Mouse (Mus musculus) heart, embryonic 11.5 days (tissue): ENCODE data around the gene Gli3. TPM values are rescaled to one million over a fixed set of nuclear protein-coding genes. Genes with fewer than 3 reads are reported as not detected.

Source experiments
- ATAC-seq: fragments of 200-750 bp; cut with Nextera tagmentation; replicated peaks from 2 replicates; pipeline ENCODE4 v1.8.0; 2017; ENCODE audit warnings: moderate library complexity; ENCODE audit not compliant: insufficient number of reproducible peaks, low FRiP score, low TSS enrichment
- H3K27ac ChIP-seq: fragments of 300-500 bp; sonication (generic); 2 replicates; pipeline ENCODE4 v1.5.1; 2014; ENCODE audit warnings: mild to moderate bottlenecking, low read depth, low read length
- H3K27me3 ChIP-seq: fragments of 300-500 bp; sonication (generic); 2 replicates; pipeline ENCODE4 v1.6.1; 2014; ENCODE audit warnings: mild to moderate bottlenecking, low read length, mixed read lengths; ENCODE audit not compliant: control insufficient read depth, insufficient read depth
- H3K36me3 ChIP-seq: fragments of 300-500 bp; sonication (generic); 2 replicates; pipeline ENCODE4 v1.6.1; 2014; ENCODE audit warnings: mild to moderate bottlenecking, low read length, moderate library complexity, mixed read lengths; ENCODE audit not compliant: control insufficient read depth, insufficient read depth
- H3K4me1 ChIP-seq: fragments of 300-500 bp; sonication (generic); 2 replicates; pipeline ENCODE4 v1.6.1; 2014; ENCODE audit warnings: low read length; ENCODE audit not compliant: control insufficient read depth, insufficient read depth
- H3K4me2 ChIP-seq: fragments of 300-500 bp; sonication (generic); 2 replicates; pipeline ENCODE4 v1.6.1; 2014; ENCODE audit warnings: mild to moderate bottlenecking, moderate library complexity
- H3K4me3 ChIP-seq: fragments of 300-500 bp; sonication (generic); 2 replicates; pipeline ENCODE4 v1.5.1; 2014; ENCODE audit warnings: low read depth, low read length
- H3K9ac ChIP-seq: fragments of 300-500 bp; sonication (generic); 2 replicates; pipeline ENCODE4 v1.6.1; 2014; ENCODE audit warnings: mild to moderate bottlenecking, low read depth, low read length, moderate library complexity
- H3K9me3 ChIP-seq: fragments of 300-500 bp; sonication (generic); replicated peaks from 2 replicates; pipeline ENCODE4 v1.6.1; 2016; ENCODE audit warnings: low read length; ENCODE audit not compliant: control insufficient read depth
- WGBS: fragments of 180-500 bp; shearing (Covaris S2); extraction: QIAGEN DNeasy Blood & Tissue Kit; methylation state at CpG from one replicate; pipeline ENCODE4 v1.1.7; 2014; ENCODE audit not compliant: insufficient replicate concordance; 5-methylcytosine and 5-hydroxymethylcytosine counted together
- polyA plus RNA-seq: library from polyadenylated mRNA; unstranded; fragments of >200 nt; fragmentation: Nextera tagmentation; extraction: Ambion mirVana; gene quantifications from 2 replicates; pipeline ENCODE4 v1.2.1, GENCODE M21; 2014

Gene Gli3
- polyA plus RNA-seq, 1 experiment from 2014 or later: 11.4 TPM

- 86% methylated on average over 5 of the region's 5 CpGs for WGBS
- no peaks in the 10 kb centered on the region for H3K27me3 ChIP-seq
- no peak overlapping the region for H3K4me2 ChIP-seq
- ATAC-seq: no peak
- H3K4me3 ChIP-seq: no peak overlapping the region
- no peak overlapping the region for H3K9ac ChIP-seq
- no peaks in the 10 kb centered on the region for H3K9me3 ChIP-seq
- no peaks in the 10 kb centered on the region for H3K36me3 ChIP-seq
- H3K4me1 ChIP-seq: no peaks in the 10 kb centered on the region
- no peak overlapping the region for H3K27ac ChIP-seq
These were observed 50.1 kb downstream of the Gli3 start for GRCm38 (mm10) chr13:15513114-15513513.

- no peaks in the 10 kb centered on the region for H3K27me3 ChIP-seq
- H3K9me3 ChIP-seq: no peaks in the 10 kb centered on the region
- no peak overlapping the region for H3K9ac ChIP-seq
- WGBS: 68% methylated on average over 8 of the region's 8 CpGs
- no peak overlapping the region for H3K4me2 ChIP-seq
- H3K27ac ChIP-seq: no peak overlapping the region
- no peaks in the 10 kb centered on the region for H3K4me1 ChIP-seq
- H3K36me3 ChIP-seq: no peaks in the 10 kb centered on the region
- no peak for ATAC-seq
- no peak overlapping the region for H3K4me3 ChIP-seq
These were observed 51.0 kb downstream of the Gli3 start for GRCm38 (mm10) chr13:15514082-15514481.

- no peaks in the 10 kb centered on the region for H3K27me3 ChIP-seq
- ATAC-seq: no peak
- H3K9me3 ChIP-seq: no peaks in the 10 kb centered on the region
- no peak overlapping the region for H3K27ac ChIP-seq
- no peak overlapping the region for H3K4me2 ChIP-seq
- H3K36me3 ChIP-seq: no peaks in the 10 kb centered on the region
- 80% methylated on average over 9 of the region's 9 CpGs for WGBS
- H3K9ac ChIP-seq: no peak overlapping the region
- H3K4me3 ChIP-seq: no peak overlapping the region
- H3K4me1 ChIP-seq: no peaks in the 10 kb centered on the region
These were observed 54.2 kb downstream of the Gli3 start for GRCm38 (mm10) chr13:15517048-15517760.

- no peak overlapping the region for H3K27ac ChIP-seq
- no peak overlapping the region for H3K9ac ChIP-seq
- ATAC-seq: no peak
- H3K4me2 ChIP-seq: no peak overlapping the region
- no peaks in the 10 kb centered on the region for H3K9me3 ChIP-seq
- 82% methylated on average over 2 of the region's 2 CpGs for WGBS
- no peaks in the 10 kb centered on the region for H3K4me1 ChIP-seq
- H3K36me3 ChIP-seq: no peaks in the 10 kb centered on the region
- H3K27me3 ChIP-seq: no peaks in the 10 kb centered on the region
- no peak overlapping the region for H3K4me3 ChIP-seq
These were observed 57.3 kb downstream of the Gli3 start for GRCm38 (mm10) chr13:15520353-15520752.

- H3K9ac ChIP-seq: no peak overlapping the region
- WGBS: 72% methylated on average over 3 of the region's 3 CpGs
- no peak overlapping the region for H3K4me2 ChIP-seq
- no peak overlapping the region for H3K4me3 ChIP-seq
- H3K27me3 ChIP-seq: no peaks in the 10 kb centered on the region
- no peaks in the 10 kb centered on the region for H3K9me3 ChIP-seq
- no peak for ATAC-seq
- H3K27ac ChIP-seq: no peak overlapping the region
- no peaks in the 10 kb centered on the region for H3K36me3 ChIP-seq
- no peaks in the 10 kb centered on the region for H3K4me1 ChIP-seq
These were observed 59.1 kb downstream of the Gli3 start for GRCm38 (mm10) chr13:15522153-15522552.

GRCm38 (mm10) chr13:15524208-15524607 lies 61.2 kb downstream of the Gli3 start:
- 80% methylated on average over 8 of the region's 8 CpGs for WGBS
- ATAC-seq: no peak
- H3K4me2 ChIP-seq: no peak overlapping the region
- no peak overlapping the region for H3K27ac ChIP-seq
- H3K9ac ChIP-seq: no peak overlapping the region
- no peaks in the 10 kb centered on the region for H3K27me3 ChIP-seq
- H3K4me1 ChIP-seq: no peaks in the 10 kb centered on the region
- no peaks in the 10 kb centered on the region for H3K9me3 ChIP-seq
- H3K4me3 ChIP-seq: no peak overlapping the region
- H3K36me3 ChIP-seq: no peaks in the 10 kb centered on the region

- no peak overlapping the region for H3K4me3 ChIP-seq
- no peaks in the 10 kb centered on the region for H3K27me3 ChIP-seq
- H3K4me2 ChIP-seq: no peak overlapping the region
- no peak for ATAC-seq
- 89% methylated on average over 4 of the region's 4 CpGs for WGBS
- H3K36me3 ChIP-seq: no peaks in the 10 kb centered on the region
- no peak overlapping the region for H3K27ac ChIP-seq
- H3K4me1 ChIP-seq: no peaks in the 10 kb centered on the region
- no peak overlapping the region for H3K9ac ChIP-seq
- no peaks in the 10 kb centered on the region for H3K9me3 ChIP-seq
These were observed 63.7 kb downstream of the Gli3 start for GRCm38 (mm10) chr13:15526691-15527090.

- Histone ChIP-seq H3K36me3 (no peaks in the 10 kb centered on the region), H3K27me3 (no peaks in the 10 kb centered on the region), H3K9me3 (no peaks in the 10 kb centered on the region), H3K27ac (no peak overlapping the region), H3K4me3 (no peak overlapping the region), H3K4me1 (no peaks in the 10 kb centered on the region), H3K9ac (no peak overlapping the region), H3K4me2 (no peak overlapping the region)
- 69% methylated on average over 3 of the region's 3 CpGs for WGBS
- ATAC-seq: no peak
These were observed 68.5 kb downstream of the Gli3 start for GRCm38 (mm10) chr13:15531568-15531967.

GRCm38 (mm10) chr13:15537206-15537605 lies 74.2 kb downstream of the Gli3 start:
- no peak overlapping the region for H3K9ac ChIP-seq
- no peak overlapping the region for H3K27ac ChIP-seq
- no peaks in the 10 kb centered on the region for H3K9me3 ChIP-seq
- ATAC-seq: no peak
- H3K36me3 ChIP-seq: no peaks in the 10 kb centered on the region
- WGBS: 67% methylated on average over 5 of the region's 5 CpGs
- no peak overlapping the region for H3K4me2 ChIP-seq
- H3K4me3 ChIP-seq: no peak overlapping the region
- H3K4me1 ChIP-seq: no peaks in the 10 kb centered on the region
- no peaks in the 10 kb centered on the region for H3K27me3 ChIP-seq
